Mouse (Mus musculus): ENCODE measurements around the gene Ilf2.

GRCm38 (mm10) chr3:90437131-90437530, 38.8 kb upstream of the Ilf2 start:
- TF ChIP-seq CTCF (IDR thresholded peaks at IDR 0.05; ENCODE audit: borderline replicate concordance, insufficient read depth, low read length), result no peak
- TF ChIP-seq POLR2A (IDR thresholded peaks at IDR 0.05; ENCODE audit: low read depth, low read length), result no peak
